Mouse (Mus musculus): ENCODE measurements at regions not wholly inside any gene's neighbourhood (a gene's known extent, or its start where the extent isn't known, plus 50 kb on each side); places are given as distances from the start of the nearest gene placed in this dataset.

GRCm38 (mm10) chr19:22027577-22027976, 111.3 kb upstream of the Trpm3 start:
- DNase-seq (ENCODE audit: extremely low read depth, insufficient read length, low spot score) = no peak

DNA sequence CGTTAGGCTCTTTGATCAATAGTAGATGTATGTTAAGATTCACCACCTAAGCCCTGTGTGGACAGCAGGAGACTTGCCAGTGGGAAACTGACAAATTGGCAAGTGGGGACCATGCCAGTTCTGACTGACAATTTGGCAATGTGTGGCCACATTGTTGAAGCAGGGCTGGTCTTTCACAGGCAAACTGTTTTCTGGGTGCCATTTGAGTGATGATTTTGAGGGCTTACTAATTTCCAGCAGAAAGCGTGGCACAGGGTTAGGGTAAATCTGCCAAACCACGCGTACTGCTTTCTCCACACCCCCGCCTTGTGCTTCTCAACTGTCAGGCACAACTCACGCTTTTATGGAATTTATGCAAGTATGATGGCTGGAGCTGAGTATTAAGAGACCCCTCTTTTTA, 91.2 kb upstream of the Trpm3 start:
- no peak for DNase-seq (ENCODE audit: extremely low read depth, insufficient read length, low spot score)

- DNase-seq (ENCODE audit: extremely low read depth, insufficient read length, low spot score) = no peak
Observed at GRCm38 (mm10) chr19:22066302-22066701, 72.5 kb upstream of the Trpm3 start.

DNA sequence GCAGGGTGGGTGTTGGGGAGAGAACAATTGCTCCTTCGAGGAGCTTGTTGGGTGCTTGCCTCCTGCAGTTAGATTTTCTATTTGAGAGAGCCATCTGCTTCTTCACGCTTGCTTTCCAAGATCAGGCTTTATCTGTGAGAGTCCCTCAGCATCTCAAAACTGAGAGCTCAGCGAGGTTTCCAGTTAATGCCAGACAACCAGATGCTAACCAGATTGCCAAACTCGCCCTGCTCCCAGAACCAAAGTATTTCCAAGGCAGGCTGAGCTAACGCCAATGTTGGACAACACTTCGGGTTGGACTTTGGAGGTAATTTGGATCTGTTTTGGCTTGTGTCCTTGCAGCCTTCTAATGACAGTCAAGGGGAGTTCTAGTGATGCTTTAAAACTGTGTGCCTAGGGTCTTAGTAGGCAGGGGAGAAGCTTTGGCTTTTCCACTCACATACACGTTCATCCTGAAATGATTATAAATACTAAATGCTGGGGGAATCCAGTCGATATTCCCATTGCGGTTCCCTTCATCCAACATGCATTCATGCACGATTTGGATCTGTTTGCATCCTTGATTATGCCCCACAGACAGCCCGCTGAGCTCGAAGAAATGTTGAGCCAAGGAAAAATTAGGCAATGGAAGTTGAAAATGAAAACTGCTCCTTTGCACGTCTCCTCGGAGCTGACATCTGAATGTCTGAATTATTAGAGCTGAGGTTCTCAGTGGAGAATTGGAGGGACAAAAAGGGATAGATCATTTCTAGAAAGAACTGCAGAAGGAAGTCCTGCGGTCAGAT, 68.4 kb upstream of the Trpm3 start:
- no peak for DNase-seq (ENCODE audit: extremely low read depth, insufficient read length, low spot score)

DNA sequence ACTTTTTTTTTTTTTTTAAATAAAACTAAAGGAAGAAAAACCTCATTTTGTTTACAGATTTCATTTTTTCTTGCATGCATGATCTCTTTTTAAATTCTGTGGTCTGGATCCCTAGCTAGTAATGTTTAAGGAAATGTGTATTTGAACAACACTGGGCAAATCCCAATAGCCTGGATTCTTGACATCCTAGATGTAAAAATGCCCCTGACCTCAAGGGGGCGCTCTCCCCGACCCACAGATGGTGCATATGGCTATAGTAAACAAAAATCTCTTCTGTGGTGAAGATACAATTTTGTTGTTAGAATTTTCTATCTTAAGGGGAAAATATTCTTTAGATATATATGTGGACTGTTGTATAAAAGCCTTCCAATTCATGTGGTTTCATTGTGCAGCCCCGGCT, 67.1 kb upstream of the Trpm3 start:
- no peak for DNase-seq (ENCODE audit: extremely low read depth, insufficient read length, low spot score)

- DNase-seq (ENCODE audit: extremely low read depth, insufficient read length, low spot score) = no peak
Observed at GRCm38 (mm10) chr19:22074042-22074441, 64.8 kb upstream of the Trpm3 start.

DNA sequence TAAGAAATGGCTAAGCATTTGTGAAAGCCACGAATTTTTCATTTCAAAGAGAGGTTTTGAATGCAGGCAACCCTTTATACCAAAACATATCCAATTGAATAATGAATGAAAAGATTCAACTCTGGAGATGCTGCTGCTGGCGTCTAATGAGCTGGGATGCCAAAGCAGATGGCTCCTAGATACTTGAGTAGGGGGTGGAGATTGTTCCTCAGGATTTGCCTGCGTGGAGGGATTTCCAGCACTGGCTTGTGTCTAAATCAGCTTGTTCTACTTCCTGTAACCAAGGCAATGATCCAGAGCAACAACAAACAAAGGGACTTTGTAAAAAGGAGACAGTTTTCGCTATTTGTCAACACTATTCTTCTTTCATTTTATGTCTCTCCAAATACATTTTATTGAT, 57.4 kb upstream of the Trpm3 start:
- no peak for DNase-seq (ENCODE audit: extremely low read depth, insufficient read length, low spot score)
